Mouse (Mus musculus) adrenal gland, postnatal 4 days (tissue): ENCODE measurements at regions not wholly inside any gene's neighbourhood (a gene's known extent, or its start where the extent isn't known, plus 50 kb on each side); places are given as distances from the start of the nearest gene placed in this dataset.
A peak's percentile ranks its signal among the peaks of the same experiment; 100 is the strongest.

Source experiments
- DNase-seq, 2 experiments: peaks; one replicate each; pipeline ENCODE4 v3.0.0; 2021 to 2022; ENCODE audit warnings: low spot score in 2 of 2, mixed read lengths in 2 of 2

DNA sequence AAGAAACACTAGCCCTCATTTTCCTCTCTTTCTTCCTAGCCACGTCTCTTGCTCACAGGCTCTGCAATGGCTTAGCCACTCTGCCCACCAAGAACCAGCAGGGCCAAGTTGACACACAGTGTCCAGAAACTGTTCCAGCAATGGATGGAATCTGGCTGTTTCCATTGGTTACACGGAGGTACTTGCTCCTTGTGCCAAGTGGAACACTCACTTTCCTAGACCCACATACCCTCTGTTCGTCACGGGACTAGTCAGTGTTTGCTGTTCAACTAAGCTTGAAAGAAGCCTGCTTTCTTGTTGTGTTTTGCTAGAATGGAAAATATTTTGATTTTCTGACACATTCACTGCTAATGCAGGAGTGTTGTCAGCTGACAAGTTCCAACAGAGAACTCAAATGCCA is 575.7 kb upstream of the Gulo start:
- DNase-seq: no peak

DNA sequence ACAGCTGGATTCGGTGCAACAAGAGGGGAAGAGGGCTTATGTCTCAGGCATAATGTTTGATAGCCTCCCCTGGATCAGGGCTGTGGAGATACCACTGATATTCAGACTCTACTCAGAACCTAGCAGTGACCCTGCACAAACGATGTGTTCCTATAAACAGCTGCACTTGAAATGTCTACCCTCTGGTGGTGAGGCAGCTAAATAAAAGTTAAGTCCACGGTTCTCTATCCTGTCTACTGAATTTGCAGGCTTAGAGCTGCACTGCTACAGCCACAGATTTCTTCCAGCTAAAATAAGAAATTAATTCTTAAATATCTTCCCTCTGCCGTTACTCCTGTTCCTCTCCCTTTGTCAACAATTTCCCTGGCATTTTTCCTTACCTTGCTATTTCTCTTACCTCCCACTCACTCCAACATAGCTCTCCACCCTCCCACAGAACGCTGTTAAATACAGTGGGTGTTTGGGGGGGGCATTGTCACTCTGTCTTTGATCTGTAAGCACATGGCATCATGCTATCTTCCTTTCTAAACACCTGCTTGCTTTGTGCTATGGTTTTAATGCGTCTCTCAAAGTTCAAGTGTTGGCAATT is 571.0 kb upstream of the Gulo start:
- no peak for DNase-seq

DNA sequence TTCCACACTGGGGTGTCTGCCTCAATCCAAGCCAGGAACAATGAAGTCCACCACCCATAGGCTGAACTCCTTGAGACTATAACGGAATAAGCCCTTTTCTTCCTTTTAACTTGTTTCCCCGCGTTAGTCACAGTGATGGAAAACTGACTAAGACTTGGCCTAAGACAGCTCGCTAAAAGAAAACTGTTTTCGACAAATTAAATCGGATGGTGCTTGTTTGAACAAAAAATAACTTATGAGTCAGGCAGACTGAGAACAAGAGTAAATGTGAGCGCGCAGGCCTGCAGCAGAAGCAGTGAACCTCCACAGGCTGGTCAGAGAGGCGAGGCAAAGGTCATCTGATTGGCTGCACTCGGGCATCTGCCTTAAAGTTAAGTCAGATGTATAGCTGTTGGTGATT is 557.6 kb upstream of the Gulo start:
- DNase-seq: no peak

DNA sequence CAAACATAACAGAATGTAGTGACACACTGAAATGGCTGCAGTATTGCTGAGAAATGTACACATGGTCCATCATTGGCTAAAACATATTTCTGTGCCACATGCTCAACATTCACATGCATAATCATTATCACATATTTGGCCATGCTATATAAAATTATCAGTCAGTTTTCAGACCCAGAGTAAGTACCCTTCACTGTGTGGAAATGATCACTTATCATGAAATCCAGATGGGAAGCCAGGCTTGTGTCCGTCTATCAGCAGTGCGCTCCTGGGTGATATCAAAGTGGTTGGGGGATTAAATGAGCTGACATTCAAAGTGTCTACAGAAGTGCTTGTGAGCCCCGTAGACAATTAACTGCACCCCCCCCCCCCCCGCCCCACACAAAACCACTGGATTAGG is 553.7 kb upstream of the Gulo start:
- DNase-seq: no peak

DNA sequence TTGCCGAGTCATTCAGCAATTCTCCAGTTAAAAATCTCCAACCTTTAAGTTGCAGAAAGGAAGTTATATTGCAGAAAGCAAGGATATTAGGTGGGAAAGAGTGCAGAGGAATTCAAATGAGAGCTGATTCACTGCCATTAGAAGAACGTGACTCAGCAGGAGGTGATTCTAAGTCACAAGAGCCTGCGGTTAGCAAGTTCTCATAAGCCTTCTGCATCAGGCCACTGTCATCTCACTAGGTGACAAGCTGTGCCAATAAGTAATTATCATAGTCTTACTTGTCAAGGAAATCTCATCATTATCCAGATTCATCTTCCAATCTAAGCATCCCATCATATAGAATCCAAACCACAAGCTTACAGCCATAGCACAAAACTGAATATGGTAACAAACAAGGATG is 552.7 kb upstream of the Gulo start:
- no peak for DNase-seq

DNA sequence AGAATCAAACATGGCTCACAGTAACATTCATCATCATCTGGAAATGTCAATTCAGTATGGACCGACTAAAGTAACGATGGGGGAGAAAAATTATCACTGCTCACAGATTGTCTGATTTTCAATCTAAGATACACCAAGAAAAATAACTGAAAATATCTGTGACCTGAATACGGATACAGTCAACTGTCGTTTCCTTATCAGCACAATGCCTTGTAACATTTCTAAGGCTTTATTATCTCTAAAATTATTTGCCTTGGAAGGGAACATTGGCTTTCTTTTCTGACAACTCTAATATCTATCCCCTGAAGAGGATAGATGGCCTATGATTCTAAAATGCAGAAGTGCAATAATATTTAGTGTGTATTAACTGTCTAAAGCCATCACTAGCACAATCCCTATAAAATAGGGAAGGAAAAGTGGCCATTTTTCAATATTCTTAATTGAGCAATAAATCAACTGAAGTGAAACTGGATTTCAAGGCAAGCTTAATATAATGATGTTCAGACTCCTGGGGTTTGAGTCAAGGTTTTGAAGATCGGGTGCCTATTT is 552.1 kb upstream of the Gulo start:
- no peak for DNase-seq

DNA sequence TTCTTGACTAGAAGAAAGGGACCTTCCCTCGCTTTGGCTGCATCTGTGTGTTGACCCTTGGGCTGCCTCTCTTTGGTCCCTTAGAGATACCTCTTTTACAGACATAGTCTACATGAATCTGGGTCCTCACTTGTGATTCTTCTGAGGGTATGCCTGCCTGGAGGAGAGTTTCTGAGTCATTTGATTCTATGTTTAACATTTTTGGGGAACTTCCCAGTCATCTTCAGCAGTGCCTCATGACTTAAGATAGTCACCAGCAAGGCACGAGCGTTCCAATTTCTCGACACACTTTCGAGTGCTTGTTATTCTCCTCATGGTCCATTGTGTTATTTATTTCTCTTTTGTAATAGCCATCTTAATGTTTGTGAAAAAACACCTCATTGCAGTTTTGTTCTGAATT is 549.4 kb upstream of the Gulo start:
- no peak for DNase-seq

DNA sequence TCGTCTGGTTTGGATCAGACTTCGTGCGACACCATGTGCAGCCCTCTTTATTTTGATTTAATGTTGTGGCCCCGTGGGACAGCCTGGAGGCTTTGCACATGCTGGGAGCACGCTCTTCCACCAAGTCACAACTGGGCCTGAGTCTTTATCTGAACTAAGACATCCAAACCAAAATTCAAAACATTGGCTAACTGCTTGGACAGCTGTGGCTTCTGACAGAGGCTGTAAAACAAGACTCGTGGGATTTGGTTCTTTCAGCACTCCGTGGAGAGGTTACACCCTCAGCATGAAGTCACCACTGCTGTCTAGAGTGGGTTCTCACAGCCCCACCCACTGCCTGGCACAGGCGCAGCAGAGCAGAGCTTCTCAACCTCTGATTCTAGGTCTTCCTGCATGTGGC is 548.6 kb upstream of the Gulo start:
- no peak for DNase-seq

DNA sequence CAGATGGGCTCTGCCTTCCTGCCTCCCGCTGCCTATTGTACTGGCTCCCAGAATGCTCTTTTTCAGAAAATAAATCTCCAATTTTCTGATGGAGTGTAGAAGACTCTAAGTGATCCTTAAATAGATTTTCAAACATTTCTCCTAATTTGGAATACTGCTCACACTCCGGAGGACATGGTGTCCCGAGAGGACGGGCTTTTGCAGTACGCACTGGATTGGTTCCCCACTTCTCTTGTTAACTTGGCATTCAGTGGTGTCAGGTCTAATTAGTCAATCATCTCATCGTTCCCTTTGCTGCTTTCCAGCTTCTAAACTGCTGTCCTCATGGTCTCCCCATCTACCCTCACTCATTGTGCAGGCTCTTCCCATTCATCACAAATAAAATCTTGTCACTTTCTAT is 529.5 kb upstream of the Gulo start:
- no peak for DNase-seq

DNA sequence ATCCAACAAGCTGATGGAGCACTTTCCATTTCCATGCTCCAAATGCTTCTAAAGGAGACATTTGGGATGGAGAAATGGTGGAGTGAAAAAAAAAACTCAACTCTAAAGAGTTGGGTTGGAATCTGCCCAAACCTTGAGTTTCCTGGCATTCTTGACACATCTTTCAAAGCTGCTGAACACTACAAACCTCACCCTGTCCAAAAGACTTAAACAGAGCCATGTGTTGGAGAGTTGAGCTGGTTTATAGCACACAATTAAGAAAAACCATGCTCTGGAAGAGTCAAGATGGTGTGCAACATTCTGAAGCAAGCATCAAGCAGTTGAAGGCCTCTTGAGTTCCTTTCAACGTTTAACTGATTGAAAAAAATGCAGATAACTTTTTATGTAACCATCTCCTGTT is 525.7 kb upstream of the Gulo start:
- no peak for DNase-seq

DNA sequence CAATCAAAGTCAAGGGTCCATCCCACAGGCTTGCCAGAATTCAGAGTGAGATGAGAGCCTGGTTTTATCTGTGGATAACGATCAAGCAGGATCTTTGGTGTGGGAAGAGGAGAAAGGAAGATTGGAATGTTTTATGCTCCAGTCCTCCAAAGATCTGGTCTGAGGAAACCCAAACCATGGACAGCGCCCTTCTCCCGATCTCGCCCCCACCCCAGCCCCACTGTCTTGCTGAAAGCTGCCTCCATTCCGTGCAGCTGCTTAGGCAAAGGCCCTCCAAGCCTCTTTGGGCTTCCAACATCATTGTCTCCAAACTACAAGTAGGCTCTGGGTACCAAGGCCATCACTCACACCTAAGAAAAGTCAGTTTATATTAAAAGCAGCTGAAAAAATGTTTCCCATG is 519.1 kb upstream of the Gulo start:
- no peak for DNase-seq

DNA sequence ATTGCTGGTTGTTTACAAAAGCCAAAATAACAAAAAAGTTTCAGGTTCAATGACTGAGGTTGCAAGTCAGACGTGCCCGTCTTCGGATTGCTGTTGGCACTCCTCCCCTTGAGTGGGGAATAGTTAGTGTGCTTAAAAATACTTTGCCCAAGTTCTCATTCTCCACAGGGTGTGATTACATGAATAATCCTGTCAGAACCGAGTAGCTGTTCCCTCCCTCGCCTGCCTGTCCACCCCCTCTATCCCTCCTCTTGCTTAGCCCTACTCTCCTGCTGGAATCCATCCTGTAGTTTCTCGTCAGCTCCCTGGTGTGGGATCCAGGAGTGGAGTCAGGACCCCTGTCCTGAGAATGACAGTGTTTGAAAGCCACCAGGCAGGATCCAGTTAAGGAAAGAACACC is 518.1 kb upstream of the Gulo start:
- no peak for DNase-seq

DNA sequence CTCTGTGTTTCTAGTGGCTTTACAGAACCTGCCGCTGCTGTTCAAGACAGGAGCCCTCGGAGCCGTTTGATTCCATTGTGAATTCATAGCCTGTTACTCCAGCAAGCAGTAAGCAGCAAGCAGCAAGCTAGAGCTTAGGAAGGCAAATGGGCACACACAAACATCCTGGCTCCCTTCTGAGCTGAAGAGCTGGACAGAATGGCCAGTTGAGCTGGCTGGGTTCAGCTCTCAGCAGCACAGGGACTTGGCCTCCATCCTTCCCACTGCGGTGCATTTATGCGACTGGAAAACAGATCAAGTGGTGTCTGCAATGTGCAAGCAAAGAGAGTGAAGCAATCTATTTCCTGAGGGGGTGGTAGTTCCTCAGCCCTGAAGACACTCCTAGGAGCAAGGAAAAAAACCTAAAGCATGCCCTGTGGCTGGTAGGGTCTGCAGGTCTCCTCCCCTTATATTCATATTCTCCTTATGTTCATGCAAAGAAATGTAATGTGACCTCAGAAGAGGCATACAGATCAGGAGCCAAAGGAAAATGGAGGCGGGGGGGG is 513.9 kb upstream of the Gulo start:
- no peak for DNase-seq

DNA sequence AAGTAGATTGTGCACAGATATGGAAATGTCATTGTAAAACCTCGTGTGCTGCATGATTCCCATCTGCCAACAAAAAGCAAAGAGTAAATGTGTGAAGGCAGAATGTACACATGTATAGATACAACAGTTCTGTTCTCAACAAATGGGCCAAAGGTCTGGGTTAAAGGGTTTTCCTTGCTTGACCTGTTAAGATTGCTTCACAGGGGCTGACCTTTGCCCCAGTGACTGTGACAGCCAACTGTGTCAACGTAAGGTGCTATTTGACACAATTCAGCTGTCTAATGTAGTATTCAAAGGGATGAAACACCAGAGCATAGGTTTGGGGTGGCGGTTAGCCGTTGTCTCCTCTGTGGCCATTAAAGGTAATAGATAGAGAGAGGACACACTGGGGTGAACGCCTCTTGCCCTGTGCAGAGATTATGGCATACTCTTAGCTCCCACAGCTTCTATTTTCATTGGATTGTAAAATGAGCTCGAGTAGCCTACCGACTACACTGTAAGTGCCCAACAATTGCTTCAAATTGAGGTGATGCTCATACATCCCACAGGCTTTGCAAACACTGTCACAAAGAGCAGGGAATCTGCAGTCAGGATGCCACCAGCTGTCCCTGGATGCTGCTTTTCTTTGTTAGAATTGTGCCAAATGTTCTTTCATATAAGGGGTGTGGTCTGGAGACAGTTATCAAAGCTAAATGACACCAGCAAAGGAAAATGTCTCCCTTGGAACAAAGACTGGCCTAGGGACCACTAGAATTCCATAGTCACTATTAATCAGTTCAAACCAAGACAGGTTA is 513.0 kb upstream of the Gulo start:
- no peak for DNase-seq

DNA sequence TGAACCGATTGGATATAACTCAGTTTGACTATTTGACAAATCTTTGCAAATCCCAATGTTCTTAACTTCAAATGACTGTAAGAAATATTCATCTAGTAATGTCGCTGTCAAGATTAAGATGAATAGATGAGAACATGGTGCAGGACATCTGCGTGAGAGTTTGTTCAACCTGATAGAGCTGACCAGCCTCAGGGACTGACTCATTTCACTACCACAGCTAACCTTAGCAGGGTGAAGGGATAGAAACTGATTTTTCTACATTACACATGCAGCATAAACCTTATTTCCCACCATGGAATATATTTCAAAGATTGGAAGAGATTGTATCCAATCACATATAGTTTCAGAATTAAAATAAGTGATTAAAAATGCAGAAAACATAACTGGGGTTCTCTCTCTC is 507.8 kb upstream of the Gulo start:
- DNase-seq: no peak

DNA sequence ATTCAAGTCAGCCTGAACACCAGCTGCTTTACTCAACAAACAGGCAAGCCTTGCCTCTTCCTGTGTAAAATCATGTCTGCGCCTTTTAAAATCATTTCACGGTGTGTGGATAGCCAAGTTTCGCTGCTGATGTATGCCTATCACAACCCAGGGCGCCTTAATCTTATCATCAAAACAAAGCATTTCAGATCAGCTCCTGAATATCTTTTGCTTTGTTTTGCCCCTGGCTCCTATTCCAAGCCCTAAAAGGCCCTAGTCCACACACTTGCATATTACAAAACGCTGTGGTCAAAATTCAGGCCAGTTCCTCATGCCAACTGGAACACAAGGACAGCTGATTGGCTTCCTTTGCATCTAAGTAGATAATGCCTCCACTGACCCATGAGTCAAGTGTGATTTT is 501.7 kb upstream of the Gulo start:
- DNase-seq: no peak

DNA sequence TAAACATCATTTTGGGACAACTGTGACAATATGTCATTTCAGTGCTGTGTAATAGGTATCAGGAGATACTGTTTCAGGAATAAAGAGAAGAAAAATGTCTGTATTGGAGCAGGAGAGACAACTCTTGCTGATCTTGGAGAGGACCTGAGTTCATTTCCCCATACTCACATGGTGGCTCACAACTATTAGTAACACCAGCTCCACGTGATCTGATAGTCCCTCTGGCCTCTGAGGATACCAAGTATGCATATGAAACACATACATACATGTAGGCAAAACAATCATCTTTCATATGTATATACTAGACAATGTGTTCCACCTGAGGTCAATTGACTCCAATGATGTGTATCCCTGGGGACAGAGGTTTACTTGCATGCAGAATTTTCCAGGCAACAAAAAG is 501.2 kb upstream of the Gulo start:
- DNase-seq: no peak

DNA sequence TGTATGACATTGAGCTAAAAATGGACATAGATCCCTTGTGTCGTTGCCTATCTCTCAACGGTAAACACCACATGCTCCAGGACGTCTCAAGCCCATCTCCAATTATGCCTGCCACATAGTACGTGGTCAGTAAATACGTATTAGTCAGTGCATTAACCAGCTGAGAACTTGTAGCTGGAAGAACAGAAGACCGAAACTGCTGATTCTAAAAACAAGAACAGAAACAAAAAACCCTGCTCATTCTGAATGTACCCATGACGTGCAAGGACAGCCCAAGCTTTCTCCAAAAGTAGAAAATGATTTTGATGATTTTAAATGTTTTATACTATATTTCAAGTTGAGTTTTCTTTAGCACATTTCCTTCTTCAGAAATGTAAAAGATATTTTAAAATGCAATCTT is 500.7 kb upstream of the Gulo start:
- no peak for DNase-seq

DNA sequence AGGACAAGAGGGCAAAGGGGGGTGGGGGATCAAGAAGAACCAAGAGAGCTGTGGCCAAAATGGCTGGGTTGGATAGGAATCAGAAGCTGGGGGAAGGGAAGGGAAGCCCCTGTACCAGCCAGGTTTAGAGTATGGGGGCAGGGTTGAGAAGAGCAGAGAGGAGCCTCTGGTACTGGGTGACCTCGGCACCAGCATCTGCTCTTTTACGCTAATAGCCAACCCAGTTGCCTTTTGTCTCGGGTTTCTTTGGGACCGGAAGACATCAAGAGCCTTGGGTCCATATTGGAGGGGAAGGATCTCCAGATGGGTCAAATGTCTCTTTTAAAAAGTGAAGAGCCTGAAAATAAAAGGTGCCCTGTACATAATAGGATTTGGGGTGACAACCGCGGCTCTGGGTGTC is 493.0 kb upstream of the Gulo start:
- DNase-seq: no peak

DNA sequence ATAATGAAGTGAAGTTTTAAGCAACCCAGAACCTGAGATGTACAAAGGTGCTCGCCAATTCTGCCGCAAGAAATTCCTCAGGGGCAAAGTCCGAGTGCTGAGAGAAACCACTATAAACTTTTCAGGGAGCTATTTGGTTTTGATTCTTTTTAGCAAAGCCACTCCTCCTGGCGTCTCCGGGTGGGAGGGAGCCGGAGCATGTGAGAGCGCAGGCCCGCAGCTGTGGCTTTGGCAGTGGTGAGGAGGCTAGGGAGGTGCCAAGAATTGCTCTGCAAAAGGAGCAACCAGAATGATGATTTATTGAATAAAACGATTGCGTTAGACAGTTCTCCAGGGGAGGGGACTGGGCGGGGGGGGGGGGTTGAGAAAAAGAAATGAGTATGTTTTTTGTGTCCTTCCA is 490.9 kb upstream of the Gulo start:
- DNase-seq: no peak

DNA sequence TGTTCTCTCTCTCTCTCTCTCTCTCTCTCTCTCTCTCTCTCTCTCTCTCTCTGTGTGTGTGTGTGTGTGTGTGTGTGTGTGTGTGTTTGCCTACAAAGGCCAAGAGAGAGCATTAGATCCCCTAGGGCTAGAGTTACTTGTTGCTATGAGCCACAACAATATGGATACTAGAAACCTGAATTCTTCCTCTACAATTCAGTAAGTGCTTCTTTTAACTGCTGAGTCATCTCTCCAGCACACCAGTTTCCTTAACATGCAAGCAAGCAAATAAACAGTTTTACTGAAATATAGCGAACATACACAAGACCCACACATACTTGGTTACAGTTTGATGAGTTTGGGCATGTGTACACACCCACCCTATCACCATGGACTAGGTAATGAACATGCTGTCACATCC is 486.1 kb upstream of the Gulo start:
- DNase-seq: no peak

DNA sequence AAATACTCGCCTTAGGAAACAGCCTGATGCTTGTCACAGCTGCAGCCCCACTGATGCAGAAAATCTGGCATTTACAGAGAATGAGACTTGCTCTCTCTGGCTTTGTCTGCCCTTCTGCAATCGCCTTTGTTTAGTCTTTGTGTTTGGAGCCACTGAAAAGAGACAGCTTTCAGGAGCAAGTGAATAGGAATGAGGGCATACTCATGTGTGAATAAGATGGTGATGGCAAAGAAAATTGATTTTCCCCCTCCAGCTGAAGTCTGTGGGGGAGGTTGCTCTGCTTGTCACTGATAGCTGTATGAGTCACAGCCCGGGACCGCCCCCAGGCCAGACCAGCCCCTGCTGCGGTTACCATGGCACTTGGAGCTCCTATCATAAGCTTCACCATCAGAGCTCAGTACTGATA is 485.5 kb upstream of the Gulo start:
- DNase-seq: peak in 1 of 2 experiments; percentile 16

DNA sequence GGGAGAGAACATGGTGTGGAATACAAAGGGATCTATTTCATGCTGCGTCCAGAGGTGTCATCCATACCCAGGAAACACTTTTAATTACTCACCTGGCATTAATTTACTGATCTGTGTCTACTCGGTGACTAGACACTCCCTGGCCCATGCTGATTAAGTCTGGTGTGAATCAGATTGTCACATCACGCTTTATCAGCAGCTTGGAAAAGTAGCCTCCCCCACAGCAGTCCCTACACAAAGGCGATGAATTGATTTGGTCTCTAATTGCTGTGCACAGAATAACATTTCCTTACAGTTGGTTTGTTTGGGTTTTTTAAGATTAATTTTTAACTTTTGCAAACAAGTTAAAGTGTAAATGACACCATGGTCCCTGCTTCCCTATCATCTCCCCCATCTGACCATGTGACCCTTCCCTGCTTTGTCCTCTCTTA is 484.7 kb upstream of the Gulo start:
- no peak for DNase-seq
